Mouse (Mus musculus): ENCODE results near the gene Uqcc2.

GRCm38 (mm10) chr17:27106745-27107144 lies 27.0 kb downstream of the Uqcc2 start:
- TF ChIP-seq HCFC1 (IDR thresholded peaks at IDR 0.05; ENCODE audit: low read depth, low read length) (no peak), POLR2A (IDR thresholded peaks at IDR 0.05; ENCODE audit: control insufficient read depth in 1 of 2, insufficient read depth in 1 of 2, low read depth in 1 of 2, low read length in 2 of 2, poor library complexity in 1 of 2) (no peak), CTCF (IDR thresholded peaks at IDR 0.05 in 2 of 3, conservative IDR thresholded peaks at IDR 0.05 in 1 of 3; ENCODE audit: control insufficient read depth in 1 of 3, insufficient read depth in 1 of 3, low read depth in 2 of 3, low read length in 3 of 3, poor library complexity in 1 of 3, severe bottlenecking in 1 of 3) (peak; percentile 40 to 70 (median 59); a peak in 5 of 6 replicates), POLR2AphosphoS2 (IDR thresholded peaks at IDR 0.05; ENCODE audit: low read length) (no peak), TCF12 (IDR thresholded peaks at IDR 0.05; ENCODE audit: low read depth, low read length) (no peak), ETS1 (IDR thresholded peaks at IDR 0.05; ENCODE audit: low read depth, low read length) (no peak), KAT2A (conservative IDR thresholded peaks at IDR 0.05; ENCODE audit: low read depth, low read length) (no peak), ZMIZ1 (IDR thresholded peaks at IDR 0.05; ENCODE audit: low read depth, low read length) (no peak), NRF1 (IDR thresholded peaks at IDR 0.05; ENCODE audit: insufficient read depth, low read depth, low read length, poor library complexity, severe bottlenecking) (no peak), MAZ (IDR thresholded peaks at IDR 0.05; ENCODE audit: low read depth, low read length) (no peak)

All from MEL (cell line).